Mouse (Mus musculus) kidney, adult 11 months (tissue): ENCODE results near the gene 1700123O20Rik.

Experiments
- DNase-seq: peaks from one replicate; pipeline ENCODE4 v3.0.0; 2022

Gene 1700123O20Rik

GRCm38 (mm10) chr14:54686063-54686521 is at the start of gene 1700123O20Rik:
TSS of gene 1700123O20Rik (plus strand) at chr14:54686216.
- DNase-seq: no peak

- DNase-seq: no peak
These were observed 49.1 kb upstream of the 1700123O20Rik start for GRCm38 (mm10) chr14:54636954-54637353.

GRCm38 (mm10) chr14:54638210-54638609 is 47.8 kb upstream of the 1700123O20Rik start:
- no peak for DNase-seq

DNA sequence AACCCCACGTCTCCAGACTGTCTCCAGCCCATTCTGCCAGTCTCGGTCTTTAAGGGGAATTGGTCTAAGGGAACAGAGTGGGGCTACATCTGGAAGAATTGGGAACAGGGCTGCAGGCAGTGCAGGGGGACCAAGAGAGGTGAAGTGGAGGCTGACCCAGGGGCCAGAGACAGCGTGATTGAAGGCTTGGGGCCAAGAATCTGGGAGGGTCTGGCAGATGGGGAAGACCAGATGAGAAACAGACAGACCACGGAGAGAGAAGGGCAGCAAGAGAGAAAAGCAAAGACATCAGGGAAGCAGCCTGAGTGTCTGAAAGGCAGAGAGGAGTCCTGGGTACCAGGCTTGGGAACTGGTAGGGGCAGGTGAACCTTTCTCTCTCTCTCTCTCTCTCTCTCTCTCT is 45.9 kb upstream of the 1700123O20Rik start:
- DNase-seq: no peak

- DNase-seq: no peak
These were observed 45.1 kb upstream of the 1700123O20Rik start, which contains the start of gene Gm17606 for GRCm38 (mm10) chr14:54640946-54641304. TSS of gene Gm17606 (plus strand) at chr14:54640952.

- DNase-seq: peak; percentile 87
These were observed 44.6 kb upstream of the 1700123O20Rik start, which contains the start of gene Cdh24 for GRCm38 (mm10) chr14:54641305-54641969. TSS of gene Cdh24 (minus strand) at chr14:54641364.

- DNase-seq: no peak
These were observed 43.6 kb upstream of the 1700123O20Rik start for GRCm38 (mm10) chr14:54642224-54642944.

GRCm38 (mm10) chr14:54643011-54643410 is 43.0 kb upstream of the 1700123O20Rik start:
- DNase-seq: no peak

- DNase-seq: no peak
These were observed 41.7 kb upstream of the 1700123O20Rik start for GRCm38 (mm10) chr14:54644294-54644693.

DNA sequence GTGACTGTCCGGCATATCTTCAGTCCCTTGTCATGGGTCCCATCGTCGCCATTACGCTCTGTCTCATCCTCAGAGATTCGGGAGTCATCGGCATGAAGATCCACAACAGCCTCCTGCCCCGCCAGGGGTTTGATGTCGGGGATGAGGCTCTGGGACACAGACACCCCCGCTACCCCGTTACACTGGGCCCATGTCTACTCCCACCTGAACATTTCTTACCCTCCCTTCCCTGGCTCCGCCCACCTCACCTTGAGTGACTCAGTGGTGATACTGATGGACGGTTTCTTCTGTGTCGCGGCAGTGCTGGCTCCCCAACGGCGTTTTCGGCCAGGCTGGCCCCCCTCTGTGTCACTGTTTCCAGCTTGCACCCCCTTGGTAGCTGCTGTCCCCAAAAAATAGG is 39.6 kb upstream of the 1700123O20Rik start:
- no peak for DNase-seq

- DNase-seq: no peak
These were observed 38.9 kb upstream of the 1700123O20Rik start for GRCm38 (mm10) chr14:54646898-54647636.

- no peak for DNase-seq
These were observed 38.1 kb upstream of the 1700123O20Rik start for GRCm38 (mm10) chr14:54647900-54648299.

GRCm38 (mm10) chr14:54650621-54651454 is 35.2 kb upstream of the 1700123O20Rik start:
- DNase-seq: peak; percentile 74

DNA sequence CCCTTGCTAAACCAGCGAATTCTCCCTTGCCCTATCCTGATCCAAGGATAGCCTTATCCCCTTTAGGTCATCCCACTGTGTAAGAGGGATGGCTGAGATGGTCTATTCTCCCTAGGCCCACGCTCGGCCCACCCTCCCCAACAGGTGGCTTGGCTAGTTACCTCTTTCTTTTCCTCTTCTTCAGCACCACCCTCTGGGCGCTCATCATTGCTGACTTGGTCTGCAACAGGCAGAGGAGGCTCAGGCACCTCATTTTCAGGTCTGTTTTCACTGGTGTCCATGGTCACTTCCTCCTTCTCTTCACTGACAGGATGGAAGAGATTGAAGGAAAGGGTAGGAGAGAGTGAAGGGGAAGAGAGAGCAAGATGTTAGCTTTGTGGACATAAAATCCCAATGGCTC is 34.5 kb upstream of the 1700123O20Rik start:
- no peak for DNase-seq

DNA sequence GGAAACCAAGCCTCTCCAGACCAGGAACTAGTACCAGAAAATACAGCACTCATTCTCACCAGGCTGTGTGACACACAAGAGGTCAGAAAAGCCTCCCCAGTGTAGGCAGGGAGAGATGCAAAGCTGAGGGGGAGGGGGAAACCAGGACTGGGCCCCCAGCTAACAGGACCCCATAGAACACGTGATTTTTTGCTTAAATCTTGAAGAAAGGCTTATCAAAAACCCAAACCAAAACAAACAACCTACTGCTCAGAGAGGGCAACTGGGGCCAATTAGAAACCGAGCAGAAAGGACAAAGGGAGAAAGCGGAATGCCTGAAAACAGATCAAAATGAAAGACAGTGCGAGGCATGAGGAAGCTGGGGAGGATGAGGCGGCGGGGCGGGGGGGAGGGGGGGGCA is 33.2 kb upstream of the 1700123O20Rik start:
- DNase-seq: no peak

- peak; percentile 93 for DNase-seq
These were observed 32.5 kb upstream of the 1700123O20Rik start for GRCm38 (mm10) chr14:54653496-54653895.

DNA sequence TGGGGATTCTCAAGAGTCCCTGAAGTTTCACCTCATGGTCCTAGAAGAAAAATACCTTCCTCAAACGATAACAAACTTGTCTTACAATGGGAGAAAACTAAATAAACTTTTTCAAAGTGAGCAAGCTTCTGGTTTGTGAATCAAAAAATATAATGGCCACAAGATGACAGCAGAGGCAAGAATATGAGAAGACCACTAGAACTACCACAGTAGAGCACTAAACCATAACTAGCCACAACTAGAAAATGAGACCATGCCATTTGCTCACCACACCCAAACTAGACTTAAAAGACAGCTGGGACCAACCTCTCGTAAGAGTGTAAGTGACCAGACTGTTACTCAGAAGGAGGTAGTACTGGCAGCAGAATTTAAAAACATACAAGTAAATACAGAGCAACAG is 26.0 kb upstream of the 1700123O20Rik start:
- no peak for DNase-seq

- no peak for DNase-seq
These were observed 21.4 kb upstream of the 1700123O20Rik start for GRCm38 (mm10) chr14:54664477-54665222.

GRCm38 (mm10) chr14:54669381-54669780 is 16.6 kb upstream of the 1700123O20Rik start:
- peak; percentile 42 for DNase-seq

DNA sequence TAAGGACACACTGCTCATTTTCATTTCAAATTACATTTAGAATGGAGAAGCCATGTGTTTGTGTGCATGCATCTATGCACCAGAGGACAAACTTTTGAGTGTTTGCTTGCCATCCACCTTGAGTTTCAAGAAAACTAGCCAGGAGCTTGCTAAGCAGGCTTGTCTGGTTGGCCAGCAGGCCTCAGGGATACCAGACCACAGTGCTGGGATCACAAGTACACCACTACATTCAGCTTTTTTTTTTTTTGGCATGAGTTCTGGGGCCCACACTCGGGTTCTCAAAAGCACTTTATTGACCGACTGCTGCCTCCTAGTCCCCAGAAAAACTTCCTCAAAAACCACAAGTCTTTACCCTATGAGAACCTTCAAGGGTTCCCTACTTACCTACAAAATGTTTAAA is 11.7 kb upstream of the 1700123O20Rik start:
- DNase-seq: peak; percentile 22

- DNase-seq: no peak
These were observed 9.7 kb upstream of the 1700123O20Rik start for GRCm38 (mm10) chr14:54676290-54676689.
